Mouse (Mus musculus): ENCODE data around the gene Gm21616. TPM values are rescaled to one million over a fixed set of nuclear protein-coding genes. Genes with fewer than 3 reads are reported as not detected.

Gene Gm21616
- polyA plus RNA-seq (2014; fragmentation: Illumina TruSeq; extraction: RNeasy Lipid Tissue Mini Kit (QIAGEN cat#74804); ENCODE audit: low read depth, low replicate concordance): not detected

DNA sequence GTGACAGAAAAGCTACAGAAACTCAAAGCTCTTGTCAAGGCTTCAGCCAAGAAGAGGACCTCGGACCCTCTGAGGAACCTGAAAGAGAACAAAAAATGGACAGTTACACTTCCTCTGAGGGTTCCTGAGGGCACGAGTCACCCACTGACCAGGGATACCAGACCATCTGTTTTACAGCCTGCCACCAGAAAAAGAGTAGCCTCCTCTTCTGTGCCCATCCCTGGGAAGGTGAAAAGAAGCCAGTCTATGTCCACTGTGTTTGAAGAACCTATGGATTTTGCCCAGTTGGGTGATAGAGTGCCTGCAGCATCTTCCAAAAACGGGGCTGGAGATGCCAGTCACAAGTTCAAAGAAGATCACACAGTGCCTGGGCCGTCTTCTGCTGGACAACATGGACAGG, at the start of gene Gm21616:
Gm21616 (plus strand) TSS at position 301 of the 400 bp plus-strand sequence.

